Mouse (Mus musculus): ENCODE results near the gene Ica1.
A peak's percentile ranks its signal among the peaks of the same experiment; 100 is the strongest.

The Ica1 gene

DNA sequence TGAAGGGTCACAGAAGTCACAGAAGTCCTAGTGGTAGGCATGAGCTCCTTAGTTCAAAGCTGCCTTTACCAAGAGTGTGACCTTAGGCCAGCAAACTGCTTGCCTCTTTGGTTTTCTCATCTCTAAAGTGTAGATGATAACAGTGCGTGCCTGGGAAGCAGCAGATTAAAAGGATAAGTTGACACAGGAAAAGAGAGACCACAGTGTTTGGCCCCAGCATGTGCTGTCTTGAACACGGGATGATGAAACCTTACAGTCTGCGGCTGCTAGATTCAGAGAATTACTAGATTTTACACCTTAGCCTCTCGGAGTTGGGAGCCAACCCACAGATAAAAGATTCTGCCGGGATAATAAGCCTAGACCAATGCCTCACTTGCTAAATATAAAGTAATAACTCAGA lies 137.4 kb downstream of the Ica1 start:
- DNase-seq (ENCODE audit: low read depth), result no peak

DNA sequence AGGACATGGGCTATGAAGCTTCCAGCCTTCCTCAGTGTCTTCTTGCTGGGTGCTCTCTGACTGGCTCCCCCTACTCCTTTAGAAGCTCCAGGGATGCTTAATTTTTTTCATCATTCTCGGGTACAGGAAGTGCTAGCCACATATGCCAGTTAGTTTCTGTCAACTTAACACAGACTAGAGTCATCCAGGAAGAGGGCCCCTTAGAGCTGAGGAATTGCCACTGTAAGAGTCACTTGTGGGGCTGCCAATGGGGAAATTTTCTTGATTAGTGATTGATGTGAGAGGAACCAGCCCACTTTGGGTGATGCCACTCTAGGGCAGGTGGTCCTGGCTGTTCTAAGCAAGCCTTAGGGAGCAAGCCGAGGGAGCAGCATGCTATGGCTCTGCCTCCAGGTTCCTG lies 138.8 kb downstream of the Ica1 start:
- DNase-seq (ENCODE audit: low read depth), result no peak

DNA sequence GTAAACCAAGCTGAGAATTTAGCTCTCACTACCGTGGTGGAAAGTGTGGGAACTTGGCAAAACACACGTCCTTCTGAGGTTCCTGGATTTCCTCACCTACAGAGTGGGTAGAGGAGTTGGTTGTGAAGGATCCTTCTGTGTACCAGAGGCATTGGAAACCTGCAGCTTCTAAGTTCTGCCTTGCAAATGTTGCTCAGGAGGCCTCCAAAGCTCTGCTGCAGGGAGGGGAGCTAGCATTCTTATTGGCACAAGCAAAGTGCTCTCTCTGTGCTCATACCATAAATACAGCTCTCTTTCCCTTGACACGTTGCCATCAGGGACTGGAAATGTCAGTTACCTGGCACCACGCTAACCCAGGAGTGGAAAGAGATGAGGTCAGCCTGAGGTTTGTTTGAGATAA lies 139.4 kb downstream of the Ica1 start:
- DNase-seq (ENCODE audit: low read depth), result no peak

DNA sequence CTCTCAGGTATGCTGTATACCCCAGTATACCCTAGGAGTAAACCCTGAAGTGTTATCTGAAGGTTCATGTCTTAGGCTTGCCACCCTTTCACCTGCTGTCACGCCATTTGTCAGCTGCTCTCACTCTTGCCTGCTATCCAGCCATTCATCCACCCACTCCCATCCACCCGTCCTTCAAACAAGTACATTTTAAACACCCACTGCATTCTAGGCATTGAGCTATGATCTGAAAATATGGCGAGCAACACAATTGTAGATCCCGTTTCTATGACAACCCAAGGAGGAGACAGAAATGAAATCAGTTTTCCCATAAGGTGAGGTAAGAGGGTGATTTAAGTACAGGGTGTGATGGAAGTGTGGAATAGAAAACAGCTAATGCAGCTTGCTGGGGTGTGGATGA lies 140.2 kb downstream of the Ica1 start:
- DNase-seq (ENCODE audit: low read depth), result no peak

DNA sequence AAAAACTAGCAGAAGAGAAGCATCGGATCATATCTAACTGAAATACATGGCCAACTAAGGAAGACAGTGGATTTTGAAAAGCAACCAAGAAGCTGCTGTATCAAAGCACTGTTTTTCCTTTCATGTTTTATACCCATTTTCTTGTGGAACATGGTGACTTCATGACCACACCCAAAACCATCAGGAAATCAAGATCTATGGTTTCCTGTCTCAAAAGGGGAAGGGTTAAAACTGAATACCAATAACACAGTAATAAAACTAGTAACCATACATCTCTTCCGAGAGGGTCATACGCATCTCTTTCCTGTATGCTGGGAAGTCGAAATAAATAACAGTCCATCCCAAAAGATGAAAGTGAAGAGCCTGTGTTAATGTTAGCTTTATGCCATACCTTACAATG lies 145.6 kb downstream of the Ica1 start:
- DNase-seq (ENCODE audit: low read depth), result no peak

DNA sequence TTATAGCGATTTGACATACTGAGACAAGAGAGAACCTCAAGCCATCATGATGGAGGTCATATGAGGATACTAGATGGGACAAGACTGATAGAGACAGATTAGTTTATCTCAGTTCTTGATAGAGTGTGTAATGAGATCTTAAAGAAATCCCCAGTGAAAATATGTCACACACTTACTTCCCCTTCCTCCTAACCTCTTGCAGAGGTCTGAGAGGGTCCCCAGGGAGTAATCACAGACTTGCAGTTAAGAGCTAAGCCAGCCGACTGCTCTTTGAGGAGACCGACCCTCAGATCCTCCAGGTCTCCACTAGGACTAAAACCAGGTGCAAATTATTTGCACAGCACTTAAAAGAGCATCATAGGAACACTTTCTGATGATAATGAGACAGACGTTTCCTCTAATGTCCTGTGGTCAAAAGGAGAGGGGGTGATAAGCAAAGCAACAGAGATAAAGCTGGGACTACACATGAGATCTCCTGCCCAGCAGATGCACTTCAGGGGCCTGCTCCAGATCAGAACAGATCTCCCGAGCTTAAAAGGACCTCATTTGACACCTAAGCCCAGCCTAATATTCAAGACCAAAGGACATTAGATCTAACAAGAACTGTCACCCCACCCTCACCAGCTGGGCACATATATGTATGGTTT lies 146.2 kb downstream of the Ica1 start:
- no peak for DNase-seq (ENCODE audit: low read depth)

DNA sequence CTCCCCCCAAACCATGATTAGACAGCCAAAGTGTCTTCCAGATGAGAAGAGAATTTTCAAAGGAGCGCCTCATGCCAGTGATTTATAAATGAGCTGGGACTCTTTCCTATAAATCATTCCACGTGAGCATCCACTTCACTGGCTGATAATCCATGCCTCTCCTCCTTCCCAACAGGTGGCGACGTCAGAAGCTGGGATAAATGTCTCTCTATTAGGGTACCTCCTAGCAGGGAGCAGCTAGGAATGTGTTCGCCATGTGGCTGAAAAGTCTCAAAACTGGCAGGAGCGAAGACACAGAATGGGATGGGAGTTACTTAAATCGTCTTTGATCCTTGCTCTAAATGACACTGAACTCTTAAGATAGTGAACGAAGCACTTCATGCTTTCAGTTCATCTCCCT lies 146.9 kb downstream of the Ica1 start:
- DNase-seq (ENCODE audit: low read depth), result no peak

DNA sequence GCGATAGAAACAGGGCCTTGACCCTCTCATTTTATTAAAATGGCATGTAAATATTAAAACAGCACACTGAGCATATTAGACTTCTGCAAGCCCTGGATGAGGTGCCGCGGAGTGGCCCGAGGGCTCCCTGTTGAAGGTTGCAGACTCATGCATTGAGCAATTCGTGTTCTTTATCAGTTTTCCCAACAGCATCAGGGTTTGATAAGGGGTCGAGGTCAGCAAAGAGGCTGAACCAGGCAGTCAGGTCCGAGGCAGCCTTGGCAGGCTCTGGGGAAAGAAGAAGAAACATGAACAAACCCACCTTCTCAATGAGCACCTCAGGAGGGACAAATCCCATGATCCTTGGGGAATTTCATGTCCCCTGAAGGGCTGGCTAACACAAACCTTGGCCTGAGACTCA lies 147.8 kb downstream of the Ica1 start:
- no peak for DNase-seq (ENCODE audit: low read depth)

DNA sequence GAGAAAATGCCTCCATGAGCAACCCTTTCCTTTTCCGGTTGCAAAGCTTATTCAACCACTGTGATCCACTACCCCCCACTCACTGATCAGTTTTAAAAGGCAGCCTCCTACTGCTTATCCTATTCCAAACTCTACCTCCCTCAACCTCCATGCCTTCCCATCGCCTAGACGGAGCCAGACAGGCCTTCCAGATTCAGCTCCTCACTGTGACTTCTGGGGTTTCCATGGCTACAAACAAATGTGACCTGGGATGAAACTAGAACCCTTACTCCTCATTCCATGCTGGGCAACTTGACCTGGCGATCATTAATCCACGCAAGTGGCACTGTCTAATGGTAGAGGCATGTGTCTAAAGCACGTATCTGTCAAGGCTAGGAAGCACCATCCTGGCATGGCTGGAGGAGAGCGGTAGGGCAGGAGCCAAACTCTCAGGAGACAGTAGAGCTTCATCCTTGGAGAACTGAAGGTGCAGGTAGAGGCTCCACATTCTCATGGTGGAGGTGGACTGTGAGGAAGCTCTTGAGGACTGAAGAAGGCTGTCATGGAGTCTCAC lies 149.5 kb downstream of the Ica1 start:
- no peak for DNase-seq (ENCODE audit: low read depth)

DNA sequence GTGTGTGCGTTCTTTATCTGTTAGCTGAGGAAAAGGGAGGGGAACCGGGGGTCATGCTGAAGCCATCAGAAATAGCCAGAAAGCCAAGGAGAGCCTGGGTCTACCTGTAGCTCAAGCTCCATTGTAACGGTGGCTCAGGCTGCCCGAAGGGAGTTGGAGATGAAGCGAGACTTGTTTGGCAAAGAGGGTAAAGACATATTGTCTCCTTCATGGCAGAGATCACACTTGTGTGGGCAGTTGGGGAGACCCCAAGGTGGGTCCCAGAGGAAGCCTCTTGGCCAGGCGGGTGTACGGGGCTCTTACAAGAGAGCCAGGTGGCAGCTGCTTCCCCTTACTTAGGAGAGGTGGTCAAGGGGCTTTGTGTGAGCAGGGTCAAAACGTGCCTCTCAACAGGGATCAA lies 150.1 kb downstream of the Ica1 start:
- DNase-seq (ENCODE audit: low read depth), result no peak

DNA sequence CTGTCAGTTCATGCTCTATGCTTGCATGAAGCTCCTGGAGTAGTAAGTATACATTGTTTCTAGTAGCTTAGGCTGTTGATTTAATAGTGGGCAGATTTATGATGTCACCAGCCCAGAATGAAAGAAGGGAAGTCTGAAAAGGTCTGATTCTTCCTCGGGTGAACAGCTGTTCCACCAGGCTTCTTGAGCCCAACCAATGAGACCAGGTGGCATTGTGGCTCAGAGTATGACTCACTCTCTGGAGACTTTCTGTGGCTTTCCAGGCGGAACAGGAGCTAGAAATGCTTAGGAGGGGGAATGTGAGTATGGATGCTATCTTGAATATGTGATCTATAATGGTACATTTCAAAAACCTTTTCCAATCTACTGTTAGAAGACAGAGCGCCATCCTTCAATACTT lies 155.2 kb downstream of the Ica1 start:
- peak; percentile 40 for DNase-seq (ENCODE audit: low read depth)

DNA sequence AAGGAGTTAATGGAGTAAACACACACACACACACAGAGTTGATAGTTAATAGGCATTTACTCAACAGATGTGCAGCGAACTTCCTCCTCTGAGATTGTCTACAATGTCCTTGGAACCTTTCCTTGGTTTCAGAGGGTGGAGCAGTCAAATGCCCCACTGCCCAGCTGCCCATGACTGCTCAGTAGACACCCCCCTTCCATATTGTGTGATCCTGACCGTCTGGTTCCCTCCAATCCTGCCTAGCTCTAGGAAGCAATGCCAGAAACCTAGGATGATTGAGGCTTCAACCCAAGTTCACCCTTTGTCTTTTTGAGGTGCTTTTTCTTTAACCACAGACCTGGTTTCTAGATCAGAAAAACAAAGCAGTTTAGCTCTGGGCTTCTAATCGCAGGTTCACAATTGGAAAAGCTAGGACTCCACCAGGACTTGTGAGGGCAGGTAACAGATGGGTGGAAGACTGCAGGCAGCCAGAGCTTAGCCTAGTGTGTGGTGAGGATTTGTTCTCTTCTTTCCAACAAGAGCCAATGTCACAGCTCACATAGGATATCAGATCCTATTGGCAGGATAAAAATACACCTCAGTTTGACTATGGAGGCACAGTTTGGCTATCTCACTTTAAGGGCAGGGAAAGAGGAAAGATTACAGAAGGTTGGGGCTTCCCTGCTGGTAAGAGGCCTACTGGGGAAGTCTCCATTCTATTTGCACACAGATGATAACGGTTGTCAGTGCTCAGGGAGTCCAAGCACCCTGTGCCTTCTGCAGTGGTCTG lies 158.5 kb downstream of the Ica1 start:
- DNase-seq (ENCODE audit: low read depth), result no peak

DNA sequence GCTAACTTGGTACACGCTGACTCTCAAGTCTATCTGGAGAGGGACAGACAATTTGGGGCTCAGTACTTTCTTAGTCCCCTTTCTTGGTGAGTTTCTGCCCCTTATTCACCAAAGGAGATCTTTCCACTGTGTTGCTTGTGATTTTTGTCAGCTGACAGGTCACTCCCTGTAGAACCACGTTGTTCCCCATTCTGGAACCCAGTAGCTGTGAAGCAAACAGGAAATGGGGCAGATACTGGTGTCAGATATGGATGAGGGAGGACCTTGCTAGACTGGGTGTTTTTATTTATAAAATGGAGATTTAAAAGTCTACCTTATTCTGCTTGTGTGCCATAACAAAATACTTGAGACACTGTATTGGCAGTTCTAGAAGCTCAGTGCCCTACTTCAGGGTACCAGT lies 160.9 kb downstream of the Ica1 start:
- no peak for DNase-seq (ENCODE audit: low read depth)

DNA sequence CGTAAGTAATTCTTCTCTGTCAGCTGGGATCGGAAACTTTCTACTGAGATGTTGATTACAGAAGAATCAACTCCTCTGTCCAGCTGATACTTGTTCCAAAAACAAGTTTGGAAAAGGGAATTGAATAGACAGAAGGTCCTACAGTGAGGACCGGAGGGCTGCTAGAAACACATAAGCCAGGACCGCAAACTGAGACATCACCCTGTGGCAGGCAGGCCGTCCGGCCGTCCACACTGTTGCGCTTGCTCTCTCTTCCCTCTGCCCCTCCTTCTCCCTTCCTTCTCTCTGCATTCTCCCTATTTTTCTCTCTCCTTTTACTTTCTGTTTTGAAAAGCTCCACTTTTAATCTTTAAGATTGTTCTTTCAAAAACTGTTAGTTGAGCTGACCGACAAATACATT lies 186.6 kb downstream of the Ica1 start:
- no peak for DNase-seq (ENCODE audit: low read depth)

DNA sequence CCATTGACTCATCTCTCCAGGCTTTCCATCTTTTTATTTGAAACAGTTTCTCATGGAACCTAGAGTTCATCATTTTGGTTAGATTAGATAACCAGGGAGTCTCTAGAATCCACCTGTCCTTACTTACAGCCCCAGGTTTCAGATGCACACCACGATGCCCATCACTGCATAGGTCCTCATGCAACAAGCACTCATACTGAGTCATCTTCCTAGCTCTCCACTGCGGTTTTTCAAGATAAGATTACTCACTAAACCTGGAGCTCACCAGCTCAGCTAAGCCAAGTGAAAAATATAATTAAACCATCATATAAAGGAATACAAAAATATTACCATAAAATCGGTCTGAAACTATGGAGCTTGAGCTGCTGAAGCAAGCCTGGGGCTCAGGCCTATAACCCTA lies 194.4 kb downstream of the Ica1 start:
- no peak for DNase-seq (ENCODE audit: low read depth)

DNA sequence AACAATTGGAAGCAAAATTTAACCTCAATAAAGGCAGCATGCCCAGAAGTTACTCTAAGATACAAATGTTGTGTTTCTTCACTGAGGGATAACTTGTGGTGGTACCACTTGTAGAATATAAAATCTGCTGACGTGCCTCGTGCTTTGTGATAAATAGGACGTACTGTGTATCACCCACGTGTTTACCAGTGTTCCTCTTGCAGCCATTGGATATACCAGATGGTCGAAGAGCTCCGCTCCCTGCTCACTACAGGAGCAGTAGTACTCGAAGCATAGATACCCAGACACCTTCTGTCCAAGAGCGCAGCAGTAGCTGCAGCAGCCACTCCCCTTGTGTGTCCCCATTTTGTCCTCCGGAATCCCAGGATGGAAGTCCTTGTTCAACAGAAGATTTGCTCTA lies 195.9 kb downstream of the Ica1 start:
- no peak for DNase-seq (ENCODE audit: low read depth)

Data from fibroblast of lung, adult 2 months (primary cell).